Mouse (Mus musculus) liver, postnatal 0 days (tissue): ENCODE measurements around the gene Wscd2. TPM values are rescaled to one million over a fixed set of nuclear protein-coding genes. Genes with fewer than 3 reads are reported as not detected.

ENCODE experiments used
- ATAC-seq: fragments of 200-750 bp; cut with Nextera tagmentation; 2 replicates; pipeline ENCODE4 v1.8.0; 2017; ENCODE audit warnings: mild to moderate bottlenecking, moderate library complexity
- DNase-seq: peaks from one replicate; pipeline ENCODE4 v3.0.0-alpha.2; 2016
- H3K27ac ChIP-seq: fragments of 300-500 bp; sonication (generic); 2 replicates; pipeline ENCODE4 v1.5.1; 2014; ENCODE audit warnings: antibody characterized with exemption, moderate library complexity, mild to moderate bottlenecking, low read depth
- H3K27me3 ChIP-seq: fragments of 300-500 bp; sonication (generic); 2 replicates; pipeline ENCODE4 v1.6.1; 2014; ENCODE audit warnings: low read length, control low read depth, mixed read lengths; ENCODE audit not compliant: insufficient read depth
- H3K36me3 ChIP-seq: fragments of 300-500 bp; sonication (generic); replicated peaks from 2 replicates; pipeline ENCODE4 v1.6.1; 2014; ENCODE audit warnings: mild to moderate bottlenecking, control low read depth, low read length, moderate library complexity, mixed read lengths; ENCODE audit not compliant: insufficient read depth
- H3K4me1 ChIP-seq: fragments of 300-500 bp; sonication (generic); 2 replicates; pipeline ENCODE4 v1.6.1; 2014; ENCODE audit warnings: antibody characterized with exemption, mild to moderate bottlenecking, control low read depth; ENCODE audit not compliant: insufficient read depth
- H3K4me2 ChIP-seq: fragments of 300-500 bp; sonication (generic); 2 replicates; pipeline ENCODE4 v1.6.1; 2014; ENCODE audit warnings: low read depth, mild to moderate bottlenecking, low read length, moderate library complexity, mixed read lengths
- H3K4me3 ChIP-seq: fragments of 300-500 bp; sonication (generic); 2 replicates; pipeline ENCODE4 v1.5.1; 2014; ENCODE audit warnings: low read depth, low read length
- H3K9ac ChIP-seq: fragments of 300-500 bp; sonication (generic); replicated peaks from 2 replicates; pipeline ENCODE4 v1.6.1; 2014; ENCODE audit warnings: mild to moderate bottlenecking, moderate library complexity
- H3K9me3 ChIP-seq: fragments of 300-500 bp; sonication (generic); 2 replicates; pipeline ENCODE4 v1.6.1; 2016; ENCODE audit warnings: mild to moderate bottlenecking, control low read depth, low read length, mixed read lengths
- CTCF ChIP-seq: sonication (generic); IDR thresholded peaks from 2 replicates; pipeline ENCODE4 v1.5.1; 2016; ENCODE audit warnings: antibody characterized with exemption, low read depth
- EP300 ChIP-seq: IDR thresholded peaks from 2 replicates; pipeline ENCODE4 v1.6.1; 2016; ENCODE audit warnings: antibody characterized with exemption, low read depth, mild to moderate bottlenecking
- WGBS: fragments of 180-500 bp; shearing (Covaris S2); extraction: QIAGEN DNeasy Blood & Tissue Kit; methylation state at CpG from one replicate; pipeline ENCODE4 v1.1.7; 2014; ENCODE audit not compliant: insufficient replicate concordance; 5-methylcytosine and 5-hydroxymethylcytosine counted together
- polyA plus RNA-seq: library from polyadenylated mRNA; unstranded; fragments of >200 nt; fragmentation: Nextera tagmentation; extraction: Ambion mirVana; gene quantifications from 2 replicates; pipeline ENCODE4 v1.2.1, GENCODE M21; 2015

Wscd2 gene
- polyA plus RNA-seq, 1 experiment from 2014 or later, result not detected

DNA sequence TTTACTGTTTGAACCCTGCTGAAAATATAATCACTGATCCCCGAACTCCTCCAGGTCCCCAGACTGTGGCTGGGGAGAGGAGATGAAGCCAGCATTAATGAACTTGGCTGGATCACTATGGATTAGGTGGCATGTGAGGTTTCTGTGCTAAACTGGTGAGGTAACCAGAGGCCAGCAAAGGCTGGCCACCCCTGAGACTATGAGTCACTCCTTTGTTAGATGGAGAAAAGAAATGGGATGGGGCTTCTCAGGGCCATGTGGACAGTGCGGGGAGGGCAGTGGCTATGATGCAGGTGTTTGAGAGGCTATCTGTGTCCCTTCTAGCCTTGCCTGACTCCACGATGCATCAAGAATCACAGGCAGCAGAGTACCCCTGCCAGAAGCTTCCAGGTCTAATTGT is 6.8 kb downstream of the Wscd2 start:
- 57% methylated on average over 3 of the region's 3 CpGs for WGBS
- Histone ChIP-seq H3K4me1 (no peaks in the 10 kb centered on the region), H3K27ac (no peak overlapping the region), H3K4me3 (no peak overlapping the region), H3K9me3 (no peaks in the 10 kb centered on the region), H3K36me3 (no peaks in the 10 kb centered on the region), H3K27me3 (0 out of 2 replicates have a peak, but pooled peaks cover 7% of the 10 kb centered on the region), H3K9ac (no peak overlapping the region), H3K4me2 (no peak overlapping the region)
- ATAC-seq (no peak), DNase-seq (no peak)
- TF ChIP-seq EP300, result no peak

DNA sequence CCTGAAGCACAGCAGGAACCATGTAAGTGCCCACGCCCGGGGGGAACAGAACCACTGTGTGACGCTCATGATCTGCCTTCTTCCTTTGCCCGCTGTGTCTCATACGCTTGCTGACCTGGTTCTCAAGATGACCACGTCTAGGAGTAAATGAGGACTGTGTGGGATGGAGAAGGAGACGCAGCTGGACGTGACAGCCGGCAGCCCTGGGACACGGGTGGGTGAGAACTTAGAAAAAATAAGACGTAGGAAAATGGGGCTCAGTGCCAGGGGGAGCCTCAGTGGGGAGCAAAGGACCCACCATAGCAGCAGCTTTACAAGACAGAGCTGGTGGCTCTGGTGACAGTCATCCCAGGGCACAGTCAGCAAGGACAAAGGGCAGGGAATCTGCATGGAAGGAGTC is 9.3 kb downstream of the Wscd2 start:
- Histone ChIP-seq H3K27me3 (no peaks in the 10 kb centered on the region), H3K9ac (no peak overlapping the region), H3K27ac (no peak overlapping the region), H3K36me3 (no peaks in the 10 kb centered on the region), H3K4me3 (no peak overlapping the region), H3K4me1 (no peaks in the 10 kb centered on the region), H3K4me2 (no peak overlapping the region), H3K9me3 (no peaks in the 10 kb centered on the region)
- no peak for TF ChIP-seq EP300
- no peak for TF ChIP-seq CTCF
- ATAC-seq (no peak), DNase-seq (no peak)
- 82% methylated on average over 11 of the region's 11 CpGs for WGBS

DNA sequence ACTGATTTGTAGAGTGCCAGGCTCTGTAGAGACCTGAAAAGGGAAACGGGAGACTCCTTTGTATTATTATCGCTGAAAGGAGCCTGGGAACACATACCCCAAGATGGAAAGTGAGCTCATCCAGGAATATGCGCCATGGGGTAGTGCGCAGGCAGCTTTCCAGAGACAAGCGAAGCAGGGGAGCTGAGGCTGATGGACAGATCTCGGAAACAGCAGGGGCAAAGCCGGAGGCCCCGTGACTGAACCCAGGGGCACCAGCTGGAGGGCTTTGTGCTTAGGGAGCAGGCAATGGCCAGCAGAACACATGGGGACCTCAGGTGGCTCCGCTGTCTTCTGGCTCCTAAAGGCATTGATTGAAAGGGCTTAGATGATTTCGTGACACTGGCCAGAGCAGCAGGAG is 13.1 kb downstream of the Wscd2 start:
- DNase-seq (no peak), ATAC-seq (no peak)
- Histone ChIP-seq H3K9ac (no peak overlapping the region), H3K4me3 (no peak overlapping the region), H3K4me1 (no peaks in the 10 kb centered on the region), H3K4me2 (no peak overlapping the region), H3K36me3 (no peaks in the 10 kb centered on the region), H3K27me3 (no peaks in the 10 kb centered on the region), H3K27ac (no peak overlapping the region), H3K9me3 (no peaks in the 10 kb centered on the region)
- WGBS, result 34% methylated on average over 10 of the region's 10 CpGs
- TF ChIP-seq EP300, result no peak

DNA sequence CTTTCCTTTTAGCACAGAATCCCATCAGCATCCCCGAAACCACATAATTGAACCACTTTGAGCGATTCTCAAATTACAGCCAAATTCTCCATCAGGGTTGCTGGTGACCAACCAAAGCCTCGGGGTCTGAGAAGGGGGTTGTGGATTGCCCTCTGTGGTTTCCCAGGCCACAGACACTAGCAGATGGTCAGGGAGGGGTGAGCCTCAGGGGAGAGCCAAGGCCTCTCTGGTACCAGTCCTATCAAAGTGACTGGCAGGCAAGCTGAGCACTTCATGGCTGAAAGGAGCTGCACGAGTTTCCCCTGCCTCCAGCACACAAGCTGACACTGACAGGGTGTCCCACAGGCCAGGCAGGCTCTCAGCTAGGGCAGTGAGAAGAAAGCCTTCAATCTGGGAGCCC is 14.5 kb downstream of the Wscd2 start:
- H3K27me3 ChIP-seq, result no peaks in the 10 kb centered on the region
- H3K9me3 ChIP-seq, result no peaks in the 10 kb centered on the region
- H3K36me3 ChIP-seq, result no peaks in the 10 kb centered on the region
- H3K4me3 ChIP-seq, result no peak overlapping the region
- no peak for ATAC-seq
- DNase-seq, result no peak
- no peak overlapping the region for H3K9ac ChIP-seq
- no peak overlapping the region for H3K4me2 ChIP-seq
- H3K27ac ChIP-seq, result no peak overlapping the region
- no peaks in the 10 kb centered on the region for H3K4me1 ChIP-seq
- WGBS, result 35% methylated on average over 4 of the region's 4 CpGs
- TF ChIP-seq CTCF (no peak), EP300 (no peak)

DNA sequence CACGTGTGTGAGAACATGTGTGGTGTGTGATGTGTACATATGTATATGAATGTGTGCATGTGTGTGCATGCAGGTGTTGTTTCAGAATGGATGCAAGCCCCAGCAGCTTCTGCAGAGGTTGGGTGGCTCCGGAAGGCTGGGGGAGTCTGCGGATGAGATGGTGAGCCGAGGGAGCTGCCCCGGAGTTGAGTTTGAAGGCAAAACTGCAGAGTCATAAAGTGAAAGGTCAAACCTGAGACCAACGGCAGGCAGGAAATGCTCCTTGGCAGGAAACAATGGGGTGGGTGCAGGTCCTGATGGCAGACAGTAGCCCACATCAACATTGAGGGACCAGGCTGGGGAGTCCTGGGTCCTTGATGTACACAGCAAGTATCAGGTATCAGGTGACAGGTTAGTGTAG is 15.9 kb downstream of the Wscd2 start:
- no peak overlapping the region for H3K27ac ChIP-seq
- H3K9me3 ChIP-seq, result no peaks in the 10 kb centered on the region
- TF ChIP-seq CTCF, result no peak
- TF ChIP-seq EP300, result no peak
- H3K27me3 ChIP-seq, result no peaks in the 10 kb centered on the region
- no peaks in the 10 kb centered on the region for H3K36me3 ChIP-seq
- DNase-seq (no peak), ATAC-seq (no peak)
- H3K4me3 ChIP-seq, result no peak overlapping the region
- no peak overlapping the region for H3K9ac ChIP-seq
- no peaks in the 10 kb centered on the region for H3K4me1 ChIP-seq
- WGBS, result 38% methylated on average over 6 of the region's 6 CpGs
- no peak overlapping the region for H3K4me2 ChIP-seq

DNA sequence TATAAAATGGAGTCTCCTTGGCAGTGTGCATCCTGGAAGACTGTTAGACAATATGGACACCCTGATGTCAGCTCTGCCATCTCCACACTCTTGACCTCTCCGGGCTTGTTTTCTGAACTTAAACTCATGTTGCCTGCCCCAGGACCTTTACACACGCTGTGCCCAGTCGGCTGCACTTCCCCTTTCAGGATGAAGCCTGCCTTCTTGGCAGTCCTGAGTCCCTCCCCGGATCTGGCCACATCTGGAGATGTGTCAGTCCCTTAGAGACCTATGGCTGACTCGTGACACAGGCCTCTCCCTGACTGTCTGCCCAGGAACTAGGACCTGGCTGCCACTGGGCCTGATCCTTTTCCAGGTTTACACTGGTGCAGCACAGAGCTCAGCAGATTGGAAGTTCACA is 16.6 kb downstream of the Wscd2 start:
- Histone ChIP-seq H3K4me2 (no peak overlapping the region), H3K4me3 (no peak overlapping the region), H3K27me3 (no peaks in the 10 kb centered on the region), H3K36me3 (no peaks in the 10 kb centered on the region), H3K9ac (no peak overlapping the region), H3K27ac (no peak overlapping the region), H3K9me3 (no peaks in the 10 kb centered on the region), H3K4me1 (no peaks in the 10 kb centered on the region)
- DNase-seq, result no peak
- no peak for TF ChIP-seq CTCF
- TF ChIP-seq EP300, result no peak
- 62% methylated on average over 5 of the region's 5 CpGs for WGBS
- no peak for ATAC-seq

DNA sequence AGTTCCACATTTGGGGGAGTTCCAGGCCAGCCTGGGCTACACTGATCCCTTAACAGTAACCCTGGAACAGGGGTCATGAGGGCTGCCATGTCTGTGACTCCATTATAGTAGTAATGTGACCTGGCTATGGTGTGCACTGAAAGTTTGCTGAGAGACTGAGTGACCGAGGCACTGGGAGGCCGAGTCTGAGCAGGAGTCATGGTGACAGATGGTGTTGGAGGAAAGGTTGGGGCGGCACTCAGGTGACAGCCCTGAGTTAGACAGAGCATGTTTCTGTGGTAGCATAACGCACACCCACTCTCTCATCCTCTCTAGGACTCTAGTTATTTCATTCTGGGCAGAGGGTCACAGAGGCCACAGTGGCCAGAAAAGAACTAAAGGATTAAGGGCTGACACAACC is 19.0 kb downstream of the Wscd2 start:
- Histone ChIP-seq H3K27me3 (no peaks in the 10 kb centered on the region), H3K27ac (no peak overlapping the region), H3K9me3 (no peaks in the 10 kb centered on the region), H3K4me3 (no peak overlapping the region), H3K36me3 (no peaks in the 10 kb centered on the region), H3K9ac (no peak overlapping the region), H3K4me1 (no peaks in the 10 kb centered on the region), H3K4me2 (no peak overlapping the region)
- WGBS, result 84% methylated on average over 4 of the region's 4 CpGs
- ATAC-seq (no peak), DNase-seq (no peak)
- TF ChIP-seq EP300, result no peak
- TF ChIP-seq CTCF, result no peak
